Mouse (Mus musculus) ES-Bruce4 (cell line): Measurements from ENCODE around the gene Akap8.

ENCODE experiments used
- CTCF ChIP-seq: IDR thresholded peaks from one replicate; pipeline ENCODE4 v1.8.1; 2011; ENCODE audit warnings: low read depth, low read length
- POLR2A ChIP-seq: IDR thresholded peaks from one replicate; pipeline ENCODE4 v1.8.1; 2011; ENCODE audit warnings: low read length; ENCODE audit not compliant: insufficient read depth

DNA sequence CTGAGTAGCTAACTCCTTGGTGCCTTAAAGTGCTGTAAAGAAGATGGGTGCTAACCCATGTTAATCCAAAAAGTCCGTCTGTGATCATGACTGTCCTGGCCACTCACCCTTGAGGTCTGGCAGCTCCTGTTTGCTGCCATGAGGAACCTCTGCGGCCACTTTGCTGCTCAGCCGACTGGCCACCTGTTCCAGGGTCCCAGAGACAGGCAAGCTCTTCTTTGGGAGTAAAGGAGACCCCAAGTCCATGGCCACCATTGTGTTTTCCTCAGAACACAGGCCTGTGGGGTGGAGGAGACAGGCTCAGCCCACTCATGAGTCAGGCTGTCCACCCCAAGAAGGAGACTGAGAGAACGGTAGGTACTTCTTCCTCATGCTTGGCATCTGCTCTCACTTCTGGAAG, 41.6 kb upstream of the Akap8 start:
- TF ChIP-seq CTCF, result no peak
- no peak for TF ChIP-seq POLR2A
